Mouse (Mus musculus) neural tube, embryonic 14.5 days (tissue): Measurements from ENCODE around the gene Cxcr6. TPM values are rescaled to one million over a fixed set of nuclear protein-coding genes. Genes with fewer than 3 reads are reported as not detected.

ENCODE experiments used
- ATAC-seq: fragments of 200-750 bp; cut with Nextera tagmentation; 2 replicates; pipeline ENCODE4 v1.8.0; 2017; ENCODE audit warnings: low read depth, mild to moderate bottlenecking, moderate TSS enrichment, moderate library complexity
- H3K27ac ChIP-seq: fragments of 300-500 bp; sonication (generic); 2 replicates; pipeline ENCODE4 v1.5.1; 2014; ENCODE audit warnings: low read depth, mild to moderate bottlenecking, control low read depth, low read length, moderate library complexity, mixed read lengths
- H3K27me3 ChIP-seq: fragments of 300-500 bp; sonication (generic); 2 replicates; pipeline ENCODE4 v1.6.1; 2014; ENCODE audit warnings: low read length; ENCODE audit not compliant: control insufficient read depth, insufficient read depth
- H3K36me3 ChIP-seq: fragments of 300-500 bp; sonication (generic); 2 replicates; pipeline ENCODE4 v1.6.1; 2014; ENCODE audit warnings: low read length, mixed read lengths; ENCODE audit not compliant: control insufficient read depth, insufficient read depth
- H3K4me1 ChIP-seq: fragments of 300-500 bp; sonication (generic); 2 replicates; pipeline ENCODE4 v1.6.1; 2014; ENCODE audit warnings: low read length; ENCODE audit not compliant: control insufficient read depth, insufficient read depth
- H3K4me2 ChIP-seq: fragments of 300-500 bp; sonication (generic); 2 replicates; pipeline ENCODE4 v1.6.1; 2014; ENCODE audit warnings: mild to moderate bottlenecking, low read depth, low read length, control low read depth
- H3K4me3 ChIP-seq: fragments of 300-500 bp; sonication (generic); 2 replicates; pipeline ENCODE4 v1.5.1; 2014; ENCODE audit warnings: low read depth, low read length, control low read depth, mixed read lengths
- H3K9ac ChIP-seq: fragments of 300-500 bp; sonication (generic); replicated peaks from 2 replicates; pipeline ENCODE4 v1.6.1; 2014; ENCODE audit warnings: low read depth, mild to moderate bottlenecking, control low read depth, low read length, mixed read lengths
- H3K9me3 ChIP-seq: fragments of 300-500 bp; sonication (generic); 2 replicates; pipeline ENCODE4 v1.6.1; 2016; ENCODE audit warnings: low read length; ENCODE audit not compliant: control insufficient read depth
- WGBS: fragments of 180-500 bp; shearing (Covaris S2); extraction: QIAGEN DNeasy Blood & Tissue Kit; methylation state at CpG from one replicate; pipeline ENCODE4 v1.1.7; 2014; 5-methylcytosine and 5-hydroxymethylcytosine counted together
- polyA plus RNA-seq: library from polyadenylated mRNA; unstranded; fragments of >200 nt; fragmentation: Nextera tagmentation; extraction: Ambion mirVana; gene quantifications from 2 replicates; pipeline ENCODE4 v1.2.1, GENCODE M21; 2014

Gene Cxcr6
- polyA plus RNA-seq, 1 experiment from 2014 or later: 0.17 TPM

- Histone ChIP-seq H3K27me3 (no peaks in the 10 kb centered on the region), H3K9ac (no peak overlapping the region), H3K27ac (no peak overlapping the region), H3K36me3 (no peaks in the 10 kb centered on the region; the same call in 1 of the 2 replicates), H3K4me2 (no peak overlapping the region), H3K9me3 (no peaks in the 10 kb centered on the region), H3K4me3 (no peak overlapping the region), H3K4me1 (no peaks in the 10 kb centered on the region)
- ATAC-seq: no peak
- WGBS: 90% methylated on average over 3 of the region's 3 CpGs
Observed at GRCm38 (mm10) chr9:123811831-123812230, 5.6 kb downstream of the Cxcr6 start.

- 70% methylated on average over 2 of the region's 2 CpGs for WGBS
- H3K4me1 ChIP-seq: no peaks in the 10 kb centered on the region
- no peaks in the 10 kb centered on the region for H3K9me3 ChIP-seq
- no peaks in the 10 kb centered on the region for H3K27me3 ChIP-seq
- no peak for ATAC-seq
- H3K36me3 ChIP-seq: peaks cover 4% of the 10 kb centered on the region; the same call in 1 of the 2 replicates
- no peak overlapping the region for H3K4me3 ChIP-seq
- H3K4me2 ChIP-seq: no peak overlapping the region
- no peak overlapping the region for H3K9ac ChIP-seq
- H3K27ac ChIP-seq: no peak overlapping the region
Observed at GRCm38 (mm10) chr9:123814326-123814725, 8.1 kb downstream of the Cxcr6 start.

- ATAC-seq: no peak
- no peak overlapping the region for H3K9ac ChIP-seq
- no peaks in the 10 kb centered on the region for H3K27me3 ChIP-seq
- peaks cover 4% of the 10 kb centered on the region; the same call in 1 of the 2 replicates for H3K36me3 ChIP-seq
- no peak overlapping the region for H3K4me3 ChIP-seq
- H3K4me2 ChIP-seq: no peak overlapping the region
- no peak overlapping the region for H3K27ac ChIP-seq
- 89% methylated on average over 4 of the region's 4 CpGs for WGBS
- no peaks in the 10 kb centered on the region for H3K9me3 ChIP-seq
- no peaks in the 10 kb centered on the region for H3K4me1 ChIP-seq
Observed at GRCm38 (mm10) chr9:123814821-123815220, 8.5 kb downstream of the Cxcr6 start.

GRCm38 (mm10) chr9:123815444-123815843, 9.2 kb downstream of the Cxcr6 start:
- Histone ChIP-seq H3K4me1 (no peaks in the 10 kb centered on the region), H3K4me2 (no peak overlapping the region), H3K36me3 (peaks cover 4% of the 10 kb centered on the region; the same call in 1 of the 2 replicates), H3K27me3 (no peaks in the 10 kb centered on the region), H3K4me3 (no peak overlapping the region), H3K9ac (no peak overlapping the region), H3K27ac (no peak overlapping the region), H3K9me3 (no peaks in the 10 kb centered on the region)
- no peak for ATAC-seq
- 90% methylated on average over 3 of the region's 3 CpGs for WGBS

- Histone ChIP-seq H3K9ac (no peak overlapping the region), H3K4me2 (no peak overlapping the region), H3K27me3 (no peaks in the 10 kb centered on the region), H3K27ac (no peak overlapping the region), H3K4me1 (no peaks in the 10 kb centered on the region), H3K9me3 (no peaks in the 10 kb centered on the region), H3K36me3 (peaks cover 4% of the 10 kb centered on the region; the same call in 1 of the 2 replicates), H3K4me3 (no peak overlapping the region)
- 97% methylated on average over 1 of the region's 1 CpGs for WGBS
- no peak for ATAC-seq
Observed at GRCm38 (mm10) chr9:123815996-123816395, 9.7 kb downstream of the Cxcr6 start.

GRCm38 (mm10) chr9:123818601-123819000, 12.3 kb downstream of the Cxcr6 start:
- H3K9me3 ChIP-seq: no peaks in the 10 kb centered on the region

GRCm38 (mm10) chr9:123826631-123827030, 20.4 kb downstream of the Cxcr6 start:
- Histone ChIP-seq H3K36me3 (peaks cover 18% of the 10 kb centered on the region), H3K4me1 (no peaks in the 10 kb centered on the region), H3K27me3 (no peaks in the 10 kb centered on the region), H3K27ac (no peak overlapping the region), H3K9me3 (no peaks in the 10 kb centered on the region), H3K4me3 (no peak overlapping the region), H3K4me2 (no peak overlapping the region), H3K9ac (no peak overlapping the region)
- WGBS: 90% methylated on average over 3 of the region's 3 CpGs
- no peak for ATAC-seq

More at GRCm38 (mm10) chr9:123818601-123819000, 12.3 kb downstream of the Cxcr6 start:
- peaks cover 7% of the 10 kb centered on the region; the same call in 1 of the 2 replicates for H3K36me3 ChIP-seq
- no peaks in the 10 kb centered on the region for H3K4me1 ChIP-seq
- 95% methylated on average over 2 of the region's 2 CpGs for WGBS
- ATAC-seq: no peak
- no peaks in the 10 kb centered on the region for H3K27me3 ChIP-seq
- no peak overlapping the region for H3K27ac ChIP-seq
- H3K4me2 ChIP-seq: no peak overlapping the region
- no peak overlapping the region for H3K9ac ChIP-seq
- no peak overlapping the region for H3K4me3 ChIP-seq

- H3K27me3 ChIP-seq: no peaks in the 10 kb centered on the region
- 94% methylated on average over 4 of the region's 4 CpGs for WGBS
- no peak overlapping the region for H3K27ac ChIP-seq
- no peak for ATAC-seq
- no peak overlapping the region for H3K4me2 ChIP-seq
- no peak overlapping the region for H3K9ac ChIP-seq
- H3K9me3 ChIP-seq: no peaks in the 10 kb centered on the region
- H3K4me3 ChIP-seq: no peak overlapping the region
- H3K4me1 ChIP-seq: no peaks in the 10 kb centered on the region
- H3K36me3 ChIP-seq: peaks cover 17% of the 10 kb centered on the region
Observed at GRCm38 (mm10) chr9:123828916-123829315, 22.6 kb downstream of the Cxcr6 start.

- H3K4me3 ChIP-seq: no peak overlapping the region
- no peak for ATAC-seq
- no peaks in the 10 kb centered on the region for H3K27me3 ChIP-seq
- H3K9ac ChIP-seq: no peak overlapping the region
- no peaks in the 10 kb centered on the region for H3K4me1 ChIP-seq
- H3K36me3 ChIP-seq: peaks cover 7% of the 10 kb centered on the region
- no peak overlapping the region for H3K4me2 ChIP-seq
- 94% methylated on average over 3 of the region's 3 CpGs for WGBS
- H3K9me3 ChIP-seq: no peaks in the 10 kb centered on the region
- H3K27ac ChIP-seq: no peak overlapping the region
Observed at GRCm38 (mm10) chr9:123835851-123836250, 29.6 kb downstream of the Cxcr6 start.
